Mouse (Mus musculus): ENCODE results near the gene Tmem181a. TPM values are rescaled to one million over a fixed set of nuclear protein-coding genes. Genes with fewer than 3 reads are reported as not detected.

The Tmem181a gene
- total RNA-seq, 2 experiments from 2014 or later, result 45.8 to 48.6 TPM

Other genes starting within 250 kb of the Tmem181a start
- gene Serac1, start 177.1 kb upstream of the Tmem181a start, total RNA-seq (2021), result 10 to 100 TPM; 16.0 to 17.1 TPM
- gene Gtf2h5, start 177.1 kb upstream of the Tmem181a start, total RNA-seq (2021), result 100 to 1,000 TPM; 131 to 132 TPM
- 100 to 1,000 TPM; 309 to 329 TPM for gene Tulp4, start 150.4 kb upstream of the Tmem181a start, total RNA-seq (2021)
- gene Dynlt1a, start 60.6 kb downstream of the Tmem181a start, total RNA-seq (2021), result 1 to 10 TPM; 9.2 to 9.4 TPM
- 10 to 100 TPM; 26.8 to 30.7 TPM for gene Dynlt1b, start 173.3 kb downstream of the Tmem181a start, total RNA-seq (2021)